ENCODE assay signal across 22 mouse cellular contexts in genomic region chr8:15731324-15731723, GRCm38 (mm10).
"Had no signal": no experiment of that assay in that cellular context is flagged by ENCODE, and none has a peak within 500 bp of the region (broad histone marks: within the 10 kb centered on the region; RNA-seq: fewer than 3 reads in every experiment).

No protein-coding gene starts in this region.

- H3K9ac ChIP-seq: limb, embryonic 12.5 days; limb, embryonic 15.5 days; liver, embryonic 14.5 days; liver, postnatal 0 days; lung, embryonic 14.5 days; midbrain, embryonic 12.5 days had no signal

- H3K4me2 ChIP-seq: limb, embryonic 12.5 days; limb, embryonic 15.5 days; liver, embryonic 11.5 days; lung, embryonic 14.5 days; midbrain, embryonic 12.5 days had no signal

- ATAC-seq: liver, postnatal 0 days; lung, postnatal 0 days; midbrain, embryonic 16.5 days had no signal

- H3K9me3 ChIP-seq: limb, embryonic 12.5 days; limb, embryonic 15.5 days; midbrain, embryonic 12.5 days had no signal

- DNase-seq: kidney, adult 9 months; kidney, postnatal 25 days; layer of hippocampus, postnatal 36 days; left cerebral cortex, postnatal 4 days; liver, postnatal 0 days; lung, embryonic 14.5 days; right cerebral cortex, postnatal 14 days; right cerebral cortex, postnatal 4 days; thymus, adult 2 months; thymus, postnatal 14 days; thymus, postnatal 4 days had no signal

- H3K27me3 ChIP-seq: limb, embryonic 12.5 days; limb, embryonic 15.5 days; midbrain, embryonic 12.5 days had no signal

- H3K4me3 ChIP-seq: left cerebral cortex, adult 2 months; limb, embryonic 12.5 days; limb, embryonic 15.5 days; midbrain, embryonic 12.5 days had no signal

- H3K27ac ChIP-seq: kidney, postnatal 0 days; left cerebral cortex, adult 2 months; limb, embryonic 12.5 days; limb, embryonic 15.5 days; liver, embryonic 14.5 days; macrophage; midbrain, embryonic 12.5 days; stomach, postnatal 0 days had no signal

- H3K4me1 ChIP-seq: limb, embryonic 12.5 days; limb, embryonic 15.5 days; midbrain, embryonic 12.5 days had no signal

- H3K36me3 ChIP-seq: limb, embryonic 12.5 days; limb, embryonic 15.5 days; midbrain, embryonic 12.5 days had no signal
